Mouse (Mus musculus): Measurements from ENCODE around the gene Vmn1r40.

Gene Vmn1r40

DNA sequence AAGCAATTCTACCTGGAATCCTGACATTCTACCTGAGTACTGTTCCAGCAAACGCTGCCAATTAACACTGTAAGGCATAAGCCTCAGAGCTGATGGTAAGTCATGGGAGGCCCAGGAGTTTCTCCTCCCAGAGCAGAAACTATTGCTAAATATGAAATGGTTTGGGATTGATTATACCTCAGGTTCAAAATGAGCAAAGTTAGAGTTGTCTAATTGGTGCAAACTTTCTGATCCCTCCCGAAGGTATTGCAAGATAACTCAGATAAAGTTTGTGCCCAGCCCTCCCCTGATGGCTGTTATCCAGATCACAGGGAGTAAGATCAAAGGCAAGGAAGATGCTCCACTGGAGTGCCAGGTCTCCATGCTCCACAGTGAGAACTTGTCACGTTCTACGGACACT is at the start of gene Vmn1r40:
Gene Vmn1r40 (plus strand): TSS at position 301 of the 400 bp plus-strand sequence.
- DNase-seq (ENCODE audit: inconsistent age in 2 of 2, low spot score in 1 of 2) = peak in 1 of 2 experiments; percentile 15

DNA sequence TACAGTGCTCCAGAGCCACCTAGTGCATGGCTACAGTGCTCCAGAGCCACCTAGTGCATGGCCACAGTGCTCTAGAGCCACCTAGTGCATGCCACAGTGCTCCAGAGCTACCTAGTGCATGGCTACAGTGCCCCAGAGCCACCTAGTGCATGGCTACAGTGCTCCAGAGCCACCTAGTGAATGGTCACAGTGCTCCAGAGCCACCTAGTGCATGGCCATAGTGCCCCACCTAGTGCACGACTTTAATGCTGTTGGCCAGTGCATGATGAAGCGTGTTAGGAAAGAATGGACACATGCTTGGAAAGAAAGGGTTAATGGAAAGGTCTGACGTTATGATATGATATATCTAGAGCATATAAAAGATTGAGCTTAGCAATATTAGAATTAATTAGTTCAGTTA is 49.0 kb upstream of the Vmn1r40 start:
- no peak for DNase-seq (ENCODE audit: inconsistent age in 2 of 2, low spot score in 1 of 2)

GRCm38 (mm10) chr6:89658931-89659330 is 48.4 kb upstream of the Vmn1r40 start:
- no peak for DNase-seq (ENCODE audit: inconsistent age in 2 of 2, low spot score in 1 of 2)

- DNase-seq (ENCODE audit: inconsistent age in 2 of 2, low spot score in 1 of 2) = peak in 1 of 2 experiments; percentile 70
Measured at GRCm38 (mm10) chr6:89659692-89660423, 47.5 kb upstream of the Vmn1r40 start.

DNA sequence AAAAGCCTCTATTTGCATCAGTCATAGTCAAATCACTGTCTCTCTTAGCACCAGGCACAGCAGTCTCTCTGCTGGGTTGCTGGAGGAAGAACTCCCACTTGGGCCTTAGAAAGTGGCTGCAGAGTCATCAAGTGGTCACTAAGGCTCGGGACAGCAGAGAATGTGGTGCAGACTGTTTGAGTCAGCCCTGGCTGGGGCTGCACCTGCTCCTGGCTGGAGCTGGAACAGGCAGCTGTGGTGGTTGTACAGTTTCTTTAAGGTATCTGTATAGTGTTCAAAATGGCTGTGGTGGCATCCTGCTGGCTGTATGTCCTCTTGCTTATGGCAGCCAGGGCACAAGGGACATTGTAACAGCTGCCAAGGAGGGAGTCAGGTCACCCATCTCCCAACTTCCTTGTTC is 46.9 kb upstream of the Vmn1r40 start:
- no peak for DNase-seq (ENCODE audit: inconsistent age in 2 of 2, low spot score in 1 of 2)

DNA sequence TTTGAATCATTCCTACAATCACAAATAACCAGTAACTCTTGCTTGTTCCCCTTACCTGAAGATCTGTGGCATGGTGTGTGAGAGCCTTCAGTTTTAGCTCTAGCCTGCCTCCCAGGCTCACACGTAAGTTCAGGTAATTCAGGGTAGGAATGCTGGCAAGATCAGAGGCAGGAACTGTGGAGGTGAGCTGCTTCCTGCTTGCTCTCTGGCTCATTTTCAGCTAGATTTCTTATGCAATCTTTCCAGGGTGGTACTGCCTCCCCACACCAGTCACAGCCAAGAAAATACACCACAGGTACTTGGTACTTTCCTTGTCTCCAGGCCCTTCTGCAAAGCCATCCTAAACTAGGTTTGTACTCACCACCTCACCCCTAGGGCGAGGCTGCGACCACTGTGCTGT is 44.8 kb upstream of the Vmn1r40 start:
- DNase-seq (ENCODE audit: inconsistent age in 2 of 2, low spot score in 1 of 2) = no peak

- DNase-seq (ENCODE audit: inconsistent age in 2 of 2, low spot score in 1 of 2) = no peak
Measured at GRCm38 (mm10) chr6:89665155-89665554, 42.2 kb upstream of the Vmn1r40 start.

DNA sequence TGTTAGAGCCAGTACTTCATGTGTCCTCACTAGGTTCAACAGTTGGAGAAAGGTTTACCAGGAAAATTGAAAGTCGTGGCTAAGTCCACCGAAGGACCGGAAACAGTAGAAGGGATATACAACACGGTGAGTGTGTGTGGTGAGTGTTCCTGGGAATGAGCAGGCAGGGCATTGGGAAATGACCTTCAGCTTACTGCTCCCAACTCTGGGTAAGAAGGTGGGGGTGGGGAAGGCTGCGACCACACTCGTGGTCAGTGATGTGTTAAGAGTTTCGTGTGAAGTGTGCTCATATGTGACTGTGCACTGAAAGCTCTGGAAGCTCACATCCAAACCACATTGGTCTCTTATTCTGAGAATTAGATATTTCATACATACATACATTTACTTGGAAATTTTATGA is 41.7 kb upstream of the Vmn1r40 start:
- no peak for DNase-seq (ENCODE audit: inconsistent age in 2 of 2, low spot score in 1 of 2)

DNA sequence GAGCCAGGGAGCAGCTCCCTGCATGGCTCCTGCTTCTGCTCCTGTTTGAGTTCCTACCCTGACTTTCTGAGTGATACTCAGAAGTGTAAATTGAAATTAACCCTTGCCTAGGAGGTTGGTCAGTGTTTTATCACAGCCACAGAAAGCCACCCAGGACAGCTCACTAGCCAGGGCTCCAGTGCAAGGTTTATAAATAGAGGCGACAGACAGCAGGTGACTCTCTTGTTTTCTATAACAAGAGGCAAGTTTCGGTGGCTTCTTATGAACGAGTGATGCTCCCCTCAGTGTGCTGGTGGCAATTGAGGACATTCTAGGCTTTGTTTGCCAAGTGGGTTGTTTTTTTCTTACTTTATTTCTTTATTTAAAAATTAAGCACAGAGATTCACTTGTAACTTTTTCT is 40.4 kb upstream of the Vmn1r40 start:
- DNase-seq (ENCODE audit: inconsistent age in 2 of 2, low spot score in 1 of 2) = no peak

DNA sequence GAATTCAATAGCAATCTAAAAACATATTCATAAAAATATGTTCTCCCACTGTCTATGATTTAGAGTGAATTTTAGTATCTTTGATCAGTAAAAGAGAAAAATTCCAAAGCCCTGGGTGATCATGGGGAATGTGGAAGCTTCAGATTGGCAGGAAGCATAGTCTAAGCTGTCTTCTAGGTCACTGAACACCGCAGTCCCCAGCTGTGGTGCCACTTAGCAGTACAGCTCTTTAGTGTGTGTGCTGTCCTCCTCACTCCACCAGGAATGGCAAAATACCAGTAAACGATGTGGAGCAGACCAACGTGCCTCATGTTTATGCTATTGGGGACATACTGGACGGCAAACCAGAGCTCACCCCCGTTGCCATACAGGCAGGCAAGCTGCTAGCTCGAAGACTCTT is 37.8 kb upstream of the Vmn1r40 start:
- DNase-seq (ENCODE audit: inconsistent age in 2 of 2, low spot score in 1 of 2) = no peak

GRCm38 (mm10) chr6:89671431-89671830 is 35.9 kb upstream of the Vmn1r40 start:
- no peak for DNase-seq (ENCODE audit: inconsistent age in 2 of 2, low spot score in 1 of 2)

- no peak for DNase-seq (ENCODE audit: inconsistent age in 2 of 2, low spot score in 1 of 2)
Measured at GRCm38 (mm10) chr6:89672641-89673040, 34.7 kb upstream of the Vmn1r40 start.

GRCm38 (mm10) chr6:89673135-89673780 is 34.1 kb upstream of the Vmn1r40 start:
- DNase-seq (ENCODE audit: inconsistent age in 2 of 2, low spot score in 1 of 2) = no peak

GRCm38 (mm10) chr6:89678522-89678921 is 28.8 kb upstream of the Vmn1r40 start:
- DNase-seq (ENCODE audit: inconsistent age in 2 of 2, low spot score in 1 of 2) = no peak

DNA sequence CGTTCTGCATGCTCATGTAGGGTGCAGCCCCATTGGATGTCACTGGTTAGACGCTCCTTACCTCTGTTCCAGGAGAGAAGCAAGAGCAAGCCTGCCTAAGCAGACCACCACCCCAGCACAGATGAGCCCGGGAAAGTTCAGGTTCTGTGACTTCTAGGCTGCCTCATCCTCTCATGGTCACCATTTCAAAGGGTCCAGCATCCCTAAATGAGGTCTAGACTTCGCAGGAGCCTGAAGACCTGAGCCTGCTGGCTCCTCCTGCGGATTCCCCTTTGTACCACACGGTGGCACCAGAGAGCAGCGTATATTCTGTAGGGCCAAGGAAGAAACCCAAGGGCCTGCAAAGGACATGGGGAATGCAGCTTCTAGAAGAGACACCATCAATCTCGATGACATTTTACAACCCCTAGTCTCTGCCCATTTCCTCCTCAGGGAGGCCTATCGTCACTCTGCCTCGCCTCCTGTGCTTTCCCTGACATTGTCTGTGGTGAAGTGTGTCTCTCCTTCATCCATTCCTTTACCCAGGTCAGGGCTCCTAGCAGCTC is 28.0 kb upstream of the Vmn1r40 start:
- peak; percentile 54 to 86 for DNase-seq (ENCODE audit: inconsistent age in 2 of 2, low spot score in 1 of 2)

DNA sequence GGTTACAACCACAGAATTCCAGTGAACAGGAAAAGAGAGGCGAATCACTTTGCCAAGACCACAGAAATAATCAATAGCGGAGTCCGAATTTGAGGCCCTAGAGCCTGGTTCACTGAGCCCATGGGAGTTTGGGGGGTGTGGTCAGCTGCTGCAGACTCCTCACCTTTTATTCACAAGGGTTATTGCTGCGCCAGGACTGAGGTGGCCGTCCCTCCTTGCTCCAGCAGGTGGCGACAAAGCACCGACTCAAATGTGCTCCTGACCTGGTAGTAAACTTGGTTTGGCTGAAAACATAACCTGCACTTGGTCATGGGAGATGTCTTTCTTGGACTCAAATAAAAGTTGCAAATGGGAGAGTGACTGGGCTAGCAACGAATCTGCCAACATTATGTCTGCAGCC is 27.2 kb upstream of the Vmn1r40 start:
- peak; percentile 80 to 94 for DNase-seq (ENCODE audit: inconsistent age in 2 of 2, low spot score in 1 of 2)

- peak in 1 of 2 experiments; percentile 42 for DNase-seq (ENCODE audit: inconsistent age in 2 of 2, low spot score in 1 of 2)
Measured at GRCm38 (mm10) chr6:89684231-89684630, 23.1 kb upstream of the Vmn1r40 start.

GRCm38 (mm10) chr6:89687100-89687499 is 20.2 kb upstream of the Vmn1r40 start:
- DNase-seq (ENCODE audit: inconsistent age in 2 of 2, low spot score in 1 of 2) = no peak

DNA sequence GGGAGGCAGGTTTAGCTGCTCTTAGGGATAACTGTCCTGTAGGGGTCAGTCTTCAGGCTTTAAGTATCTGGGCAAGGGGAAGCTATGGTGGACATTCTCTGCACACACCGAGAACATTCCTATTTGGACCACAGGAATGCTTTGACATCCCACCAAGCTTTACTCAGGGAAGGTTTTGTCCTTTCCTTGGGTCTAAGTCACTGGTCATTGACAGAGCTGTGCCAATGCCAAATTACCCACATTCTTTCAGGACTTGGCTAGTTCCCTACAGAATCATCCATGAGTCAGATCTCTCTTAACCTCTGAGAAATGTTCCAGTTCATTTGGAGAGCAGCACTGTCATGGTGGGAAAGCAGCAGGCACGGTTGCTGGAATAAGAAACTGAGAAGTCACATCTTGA is 716 bp upstream of the Vmn1r40 start:
- DNase-seq (ENCODE audit: inconsistent age in 2 of 2, low spot score in 1 of 2) = peak; percentile 71 to 78

DNA sequence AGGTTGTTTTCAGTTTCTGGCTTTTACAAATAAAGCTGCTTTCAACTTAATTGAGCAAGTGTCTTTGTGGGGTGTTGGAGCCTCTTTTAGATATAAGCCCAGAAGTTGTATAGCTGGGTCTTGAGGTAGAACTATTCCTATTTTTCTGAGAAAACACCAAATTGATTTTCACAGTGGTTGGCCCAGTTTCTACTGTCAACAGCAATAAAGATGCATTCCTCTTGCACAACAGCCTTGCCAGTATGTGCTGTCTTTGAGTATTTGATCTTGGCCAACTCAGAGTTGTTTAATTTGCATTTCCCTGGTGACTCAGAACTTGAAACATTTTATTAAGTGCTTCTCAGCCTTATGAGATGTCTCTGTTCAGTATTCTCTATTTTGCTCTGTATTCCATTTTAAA is 10.7 kb downstream of the Vmn1r40 start:
- DNase-seq (ENCODE audit: inconsistent age in 2 of 2, low spot score in 1 of 2) = peak in 1 of 2 experiments; percentile 34

DNA sequence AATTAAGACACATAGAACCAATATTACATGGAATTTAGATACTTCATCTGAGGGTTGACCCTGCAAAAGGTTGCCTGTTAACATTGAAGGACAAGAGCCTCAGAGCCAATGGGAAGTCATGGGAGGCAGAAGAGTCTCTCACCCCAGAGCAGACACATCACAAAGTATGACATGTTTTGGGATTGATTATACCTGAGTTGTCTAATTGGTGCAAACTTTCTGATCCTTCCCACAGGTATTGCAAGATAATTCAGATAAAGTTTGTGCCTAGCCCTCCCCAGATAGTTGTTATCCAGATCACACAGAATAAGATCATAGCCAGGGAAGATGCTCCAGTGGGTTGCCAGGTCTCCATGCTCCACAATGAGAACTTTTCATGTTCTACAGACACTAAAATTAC is 33.1 kb downstream of the Vmn1r40 start, which contains the start of gene Vmn1r41:
Gene Vmn1r41 (plus strand): TSS at position 301 of the 400 bp plus-strand sequence.
- DNase-seq (ENCODE audit: inconsistent age in 2 of 2, low spot score in 1 of 2) = peak in 1 of 2 experiments; percentile 10

DNA sequence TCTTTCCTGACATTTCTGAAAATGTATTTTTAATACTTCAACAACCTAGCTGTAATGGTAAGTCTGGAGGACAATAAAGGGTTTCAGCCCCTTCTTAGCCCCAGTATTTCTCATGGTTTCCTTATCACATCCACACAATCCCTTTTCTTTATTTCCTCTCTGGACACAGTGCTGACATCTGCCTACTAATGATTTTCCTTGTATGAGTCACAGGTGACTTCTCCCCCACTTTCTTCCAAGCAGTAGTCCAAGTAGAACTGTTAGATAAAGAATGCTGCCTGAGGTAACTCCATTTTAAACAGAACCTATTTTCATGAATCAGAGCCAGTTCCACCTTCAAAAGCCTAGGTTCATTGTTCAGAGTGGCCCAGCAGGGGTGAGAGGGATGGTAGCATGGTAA is 35.5 kb downstream of the Vmn1r40 start:
- DNase-seq (ENCODE audit: inconsistent age in 2 of 2, low spot score in 1 of 2) = no peak

All from adrenal gland, adult (tissue).